Mouse (Mus musculus) G1E (cell line): ENCODE results near the gene Haghl.

ENCODE experiments used
- CTCF ChIP-seq: IDR thresholded peaks from 2 replicates; pipeline ENCODE4 v1.5.1; 2012; ENCODE audit warnings: low read depth, low read length, inconsistent platforms, mixed read lengths
- GATA1 ChIP-seq: IDR thresholded peaks from 2 replicates; pipeline ENCODE4 v1.6.1; 2012; ENCODE audit warnings: borderline replicate concordance, low read length, inconsistent platforms, mixed read lengths
- TAL1 ChIP-seq: conservative IDR thresholded peaks from 2 replicates; pipeline ENCODE4 v1.6.1; 2012; ENCODE audit warnings: low read depth, low read length, inconsistent platforms, mixed read lengths

GRCm38 (mm10) chr17:25757691-25758090, 27.8 kb downstream of the Haghl start:
- TF ChIP-seq TAL1 (no peak), CTCF (no peak), GATA1 (no peak)
